ENCODE assay signal across 15 mouse cellular contexts in the genomic region with DNA sequence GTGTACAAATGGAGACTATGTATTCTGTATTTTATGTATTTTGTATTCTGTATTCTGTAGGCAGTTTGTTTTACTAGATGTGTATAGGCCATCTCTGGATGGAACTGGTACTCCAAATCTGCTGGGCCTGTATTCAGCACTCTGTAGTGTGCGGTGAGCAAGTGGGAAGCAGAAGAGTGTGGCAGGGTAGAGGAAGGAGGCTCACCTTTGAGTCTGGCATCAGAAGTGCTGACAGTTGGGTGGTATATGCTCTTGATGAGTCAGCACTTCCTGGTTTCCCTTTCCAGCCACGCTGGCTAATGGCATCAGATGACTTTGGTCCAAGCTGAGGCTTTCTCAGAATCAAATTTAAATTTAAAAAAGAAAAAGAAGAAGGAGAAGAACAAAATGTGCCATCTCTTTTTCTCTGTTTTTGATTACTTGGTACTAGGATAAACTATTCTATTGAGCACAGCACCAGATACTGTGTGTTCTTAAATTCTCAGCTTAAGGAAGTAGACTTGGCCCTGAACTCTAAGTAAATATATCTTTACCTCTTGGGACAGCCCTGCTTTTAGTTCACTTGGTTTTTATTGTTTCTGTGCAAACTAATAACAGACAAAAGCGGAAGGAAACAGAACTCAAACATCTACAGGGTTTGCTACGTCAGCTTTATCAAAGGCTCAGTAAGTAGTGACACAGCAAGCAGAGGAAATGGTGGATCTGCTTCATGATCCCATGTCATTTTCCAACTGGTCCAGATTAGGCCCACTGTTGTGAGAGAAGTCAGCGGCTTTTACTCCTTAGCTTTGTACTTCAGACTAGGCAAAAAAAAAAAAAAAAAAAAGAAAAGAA. TPM values are rescaled to one million over a fixed set of nuclear protein-coding genes. Genes with fewer than 3 reads are reported as not detected.
DNase-seq lines count a peak whose midpoint lies in the region; ATAC-seq and TF ChIP-seq lines count a peak whose summit lies in the region.
"Had no signal": no experiment of that assay in that cellular context is flagged by ENCODE, and none has a peak within 500 bp of the region (broad histone marks: within the 10 kb centered on the region; RNA-seq: fewer than 3 reads in every experiment).

No protein-coding gene starts in this region.

- H3K9me3 ChIP-seq in intestine, embryonic 16.5 days (ENCODE audit: control insufficient read depth, low read length), result no peaks in the 10 kb centered on the region
- H3K9me3 ChIP-seq in hindbrain, embryonic 13.5 days, result no peaks in the 10 kb centered on the region
- H3K9me3 ChIP-seq: hindbrain, embryonic 12.5 days had no signal

- H3K4me1 ChIP-seq in bone marrow macrophage, adult 2 months (ENCODE audit: control insufficient read depth, insufficient read depth, low read length), result peaks cover 59% of the 10 kb centered on the region
- peaks cover 9% of the 10 kb centered on the region for H3K4me1 ChIP-seq in intestine, embryonic 16.5 days (ENCODE audit: control insufficient read depth, insufficient read depth, low read length)
- H3K4me1 ChIP-seq in hindbrain, embryonic 13.5 days (replicated peaks), result no peaks in the 10 kb centered on the region
- H3K4me1 ChIP-seq: hindbrain, embryonic 12.5 days had no signal

- WGBS in intestine, embryonic 16.5 days, result 69% methylated on average over 5 of the region's 5 CpGs
- 81% methylated on average over 5 of the region's 5 CpGs for WGBS in hindbrain, embryonic 13.5 days

- no peak overlapping the region for H3K4me2 ChIP-seq in intestine, embryonic 16.5 days (ENCODE audit: low read depth, low read length)
- H3K4me2 ChIP-seq in hindbrain, embryonic 13.5 days, result no peak overlapping the region
- H3K4me2 ChIP-seq: hindbrain, embryonic 12.5 days; lung, embryonic 14.5 days had no signal

- no peak overlapping the region for H3K9ac ChIP-seq in intestine, embryonic 16.5 days (ENCODE audit: low read depth, low read length)
- H3K9ac ChIP-seq in hindbrain, embryonic 13.5 days, result no peak overlapping the region
- H3K9ac ChIP-seq: hindbrain, embryonic 12.5 days; lung, embryonic 14.5 days had no signal

- ATAC-seq in intestine, embryonic 16.5 days, result peak; percentile 66; the same call in 1 of the 2 replicates
- peak; percentile 30 for ATAC-seq in megakaryocyte progenitor cell, adult 5-6 weeks (replicated peaks; ENCODE audit: poor library complexity)
- no peak for ATAC-seq in hindbrain, embryonic 13.5 days (ENCODE audit: low FRiP score)
- ATAC-seq: midbrain, embryonic 16.5 days had no signal

- H3K4me3 ChIP-seq in bone marrow macrophage, adult 2 months (ENCODE audit: insufficient read depth, low read length), result 0 out of 2 replicates have a peak overlapping the region, but pooled peaks have one; percentile 5
- no peak overlapping the region for H3K4me3 ChIP-seq in intestine, embryonic 16.5 days (ENCODE audit: low read length)
- no peak overlapping the region for H3K4me3 ChIP-seq in hindbrain, embryonic 13.5 days
- H3K4me3 ChIP-seq: hindbrain, embryonic 12.5 days had no signal

- no peaks in the 10 kb centered on the region for H3K36me3 ChIP-seq in intestine, embryonic 16.5 days (ENCODE audit: control insufficient read depth, insufficient read depth, low read length)
- H3K36me3 ChIP-seq in hindbrain, embryonic 13.5 days, result no peaks in the 10 kb centered on the region
- H3K36me3 ChIP-seq: hindbrain, embryonic 12.5 days had no signal

- H3K27ac ChIP-seq in bone marrow macrophage, adult 2 months (ENCODE audit: insufficient read depth, low read depth, low read length), result peak overlapping the region; percentile 59
- H3K27ac ChIP-seq in intestine, embryonic 16.5 days (ENCODE audit: low read length), result no peak overlapping the region
- H3K27ac ChIP-seq in hindbrain, embryonic 13.5 days, result no peak overlapping the region
- H3K27ac ChIP-seq: hindbrain, embryonic 12.5 days had no signal

- peak; percentile 31 to 64 for DNase-seq in spleen, postnatal 4 days (ENCODE audit: low spot score in 2 of 2)
- DNase-seq in spleen, adult 18-20 months, result no peak
- DNase-seq in gastrocnemius, postnatal 25 days, result no peak
- no peak for DNase-seq in T-cell, adult 2 months (ENCODE audit: low spot score)
- DNase-seq: adrenal gland, adult 2 months; cerebellum, postnatal 14 days; gastrocnemius, postnatal 10 days; kidney, postnatal 36 days; lung, embryonic 14.5 days had no signal

- H3K27me3 ChIP-seq in intestine, embryonic 16.5 days (replicated peaks; ENCODE audit: control insufficient read depth, insufficient read depth, low read length), result no peaks in the 10 kb centered on the region
- no peaks in the 10 kb centered on the region for H3K27me3 ChIP-seq in hindbrain, embryonic 13.5 days
- H3K27me3 ChIP-seq: hindbrain, embryonic 12.5 days had no signal

- no peak for TF ChIP-seq CTCF in bone marrow macrophage, adult 2 months (IDR thresholded peaks at IDR 0.05; ENCODE audit: low read depth, low read length)

- no peak for TF ChIP-seq POLR2A in bone marrow macrophage, adult 2 months (IDR thresholded peaks at IDR 0.05; ENCODE audit: borderline replicate concordance, low read depth, low read length)

RNA-seq across cellular contexts. Expression of a gene that starts 17.6 kb away (rescaled TPM):
- 24.1 and 25.7 TPM in 2 replicates for polyA plus RNA-seq in bone marrow macrophage, adult 2 months (2012; ENCODE audit: insufficient read depth, insufficient read length, missing spikeins)
- 19.7 and 20.9 TPM in 2 replicates for polyA plus RNA-seq in intestine, embryonic 16.5 days (2015; fragmentation: Nextera tagmentation; extraction: Ambion mirVana)
- total RNA-seq in megakaryocyte progenitor cell, adult 5-6 weeks (2015), result 257 and 285 TPM in 2 replicates
- total RNA-seq in megakaryocyte progenitor cell, adult 5-6 weeks (2017), result 138 and 227 TPM in 2 replicates
- 11.8 and 12.3 TPM in 2 replicates for polyA plus RNA-seq in hindbrain, embryonic 13.5 days (2015; fragmentation: Nextera tagmentation; extraction: Ambion mirVana)
- total RNA-seq in gastrocnemius, postnatal 25 days (2021), result 1 to 10 TPM; 2.8 to 3.5 TPM

Comparison
In these comparisons a context has a peak if more than half of its experiments do, and no peak if none do; other contexts are left out.
1. DNase-seq: peak in spleen, postnatal 4 days (2 of 2); none in spleen, adult 18-20 months (0 of 2), gastrocnemius, postnatal 25 days (single experiment) and T-cell, adult 2 months (single experiment).